Mouse (Mus musculus) heart, embryonic 11.5 days (tissue): Measurements from ENCODE around the gene Ube3b. TPM values are rescaled to one million over a fixed set of nuclear protein-coding genes. Genes with fewer than 3 reads are reported as not detected.

Source experiments
- ATAC-seq: fragments of 200-750 bp; cut with Nextera tagmentation; replicated peaks from 2 replicates; pipeline ENCODE4 v1.8.0; 2017; ENCODE audit warnings: moderate library complexity; ENCODE audit not compliant: insufficient number of reproducible peaks, low FRiP score, low TSS enrichment
- H3K27ac ChIP-seq: fragments of 300-500 bp; sonication (generic); 2 replicates; pipeline ENCODE4 v1.5.1; 2014; ENCODE audit warnings: mild to moderate bottlenecking, low read depth, low read length
- H3K27me3 ChIP-seq: fragments of 300-500 bp; sonication (generic); 2 replicates; pipeline ENCODE4 v1.6.1; 2014; ENCODE audit warnings: mild to moderate bottlenecking, low read length, mixed read lengths; ENCODE audit not compliant: control insufficient read depth, insufficient read depth
- H3K36me3 ChIP-seq: fragments of 300-500 bp; sonication (generic); 2 replicates; pipeline ENCODE4 v1.6.1; 2014; ENCODE audit warnings: mild to moderate bottlenecking, low read length, moderate library complexity, mixed read lengths; ENCODE audit not compliant: control insufficient read depth, insufficient read depth
- H3K4me1 ChIP-seq: fragments of 300-500 bp; sonication (generic); 2 replicates; pipeline ENCODE4 v1.6.1; 2014; ENCODE audit warnings: low read length; ENCODE audit not compliant: control insufficient read depth, insufficient read depth
- H3K4me2 ChIP-seq: fragments of 300-500 bp; sonication (generic); 2 replicates; pipeline ENCODE4 v1.6.1; 2014; ENCODE audit warnings: mild to moderate bottlenecking, moderate library complexity
- H3K4me3 ChIP-seq: fragments of 300-500 bp; sonication (generic); 2 replicates; pipeline ENCODE4 v1.5.1; 2014; ENCODE audit warnings: low read depth, low read length
- H3K9ac ChIP-seq: fragments of 300-500 bp; sonication (generic); 2 replicates; pipeline ENCODE4 v1.6.1; 2014; ENCODE audit warnings: mild to moderate bottlenecking, low read depth, low read length, moderate library complexity
- H3K9me3 ChIP-seq: fragments of 300-500 bp; sonication (generic); replicated peaks from 2 replicates; pipeline ENCODE4 v1.6.1; 2016; ENCODE audit warnings: low read length; ENCODE audit not compliant: control insufficient read depth
- WGBS: fragments of 180-500 bp; shearing (Covaris S2); extraction: QIAGEN DNeasy Blood & Tissue Kit; methylation state at CpG from one replicate; pipeline ENCODE4 v1.1.7; 2014; ENCODE audit not compliant: insufficient replicate concordance; 5-methylcytosine and 5-hydroxymethylcytosine counted together
- polyA plus RNA-seq: library from polyadenylated mRNA; unstranded; fragments of >200 nt; fragmentation: Nextera tagmentation; extraction: Ambion mirVana; gene quantifications from 2 replicates; pipeline ENCODE4 v1.2.1, GENCODE M21; 2014

Gene Ube3b
- polyA plus RNA-seq, 1 experiment from 2014 or later: 43.0 TPM

- Histone ChIP-seq H3K9me3 (no peaks in the 10 kb centered on the region), H3K4me1 (peaks cover 20% of the 10 kb centered on the region), H3K9ac (no peak overlapping the region), H3K4me3 (no peak overlapping the region), H3K27ac (no peak overlapping the region), H3K36me3 (peaks cover 62% of the 10 kb centered on the region), H3K4me2 (no peak overlapping the region), H3K27me3 (no peaks in the 10 kb centered on the region)
- 87% methylated on average over 13 of the region's 13 CpGs for WGBS
- no peak for ATAC-seq
These were observed 30.0 kb downstream of the Ube3b start for GRCm38 (mm10) chr5:114410429-114410828.

GRCm38 (mm10) chr5:114412361-114412998 lies 32.1 kb downstream of the Ube3b start:
- no peak for ATAC-seq
- no peaks in the 10 kb centered on the region for H3K9me3 ChIP-seq
- no peaks in the 10 kb centered on the region for H3K27me3 ChIP-seq
- WGBS: 78% methylated on average over 23 of the region's 23 CpGs
- H3K27ac ChIP-seq: peak overlapping the region; percentile 57
- no peak overlapping the region for H3K4me2 ChIP-seq
- peaks cover 65% of the 10 kb centered on the region for H3K36me3 ChIP-seq
- peaks cover 20% of the 10 kb centered on the region for H3K4me1 ChIP-seq
- no peak overlapping the region for H3K9ac ChIP-seq
- no peak overlapping the region for H3K4me3 ChIP-seq

GRCm38 (mm10) chr5:114413067-114413735 lies 32.8 kb downstream of the Ube3b start:
- H3K4me3 ChIP-seq: no peak overlapping the region
- no peak for ATAC-seq
- peak overlapping the region; percentile 57 for H3K27ac ChIP-seq
- H3K4me2 ChIP-seq: no peak overlapping the region
- no peaks in the 10 kb centered on the region for H3K9me3 ChIP-seq
- H3K4me1 ChIP-seq: peaks cover 20% of the 10 kb centered on the region
- peaks cover 62% of the 10 kb centered on the region for H3K36me3 ChIP-seq
- no peak overlapping the region for H3K9ac ChIP-seq
- WGBS: 45% methylated on average over 16 of the region's 16 CpGs
- H3K27me3 ChIP-seq: no peaks in the 10 kb centered on the region

GRCm38 (mm10) chr5:114415606-114416005 lies 35.2 kb downstream of the Ube3b start:
- WGBS: 94% methylated on average over 5 of the region's 5 CpGs
- Histone ChIP-seq H3K9ac (no peak overlapping the region), H3K9me3 (no peaks in the 10 kb centered on the region), H3K27me3 (no peaks in the 10 kb centered on the region), H3K4me3 (no peak overlapping the region), H3K27ac (no peak overlapping the region), H3K4me2 (no peak overlapping the region), H3K4me1 (peaks cover 20% of the 10 kb centered on the region), H3K36me3 (peaks cover 62% of the 10 kb centered on the region)
- ATAC-seq: no peak

- Histone ChIP-seq H3K4me3 (no peak overlapping the region), H3K27ac (peak overlapping the region; percentile 22; the same call in 1 of the 2 replicates), H3K4me2 (no peak overlapping the region), H3K27me3 (no peaks in the 10 kb centered on the region), H3K9me3 (no peaks in the 10 kb centered on the region), H3K9ac (no peak overlapping the region), H3K4me1 (peaks cover 20% of the 10 kb centered on the region), H3K36me3 (peaks cover 57% of the 10 kb centered on the region)
- 74% methylated on average over 8 of the region's 8 CpGs for WGBS
- no peak for ATAC-seq
These were observed 36.4 kb downstream of the Ube3b start for GRCm38 (mm10) chr5:114416855-114417254.

GRCm38 (mm10) chr5:114418541-114418940 lies 38.1 kb downstream of the Ube3b start:
- H3K36me3 ChIP-seq: peaks cover 51% of the 10 kb centered on the region
- no peak overlapping the region for H3K4me3 ChIP-seq
- 90% methylated on average over 8 of the region's 8 CpGs for WGBS
- H3K4me1 ChIP-seq: peaks cover 13% of the 10 kb centered on the region
- no peak overlapping the region for H3K27ac ChIP-seq
- H3K9ac ChIP-seq: no peak overlapping the region
- no peak overlapping the region for H3K4me2 ChIP-seq
- no peaks in the 10 kb centered on the region for H3K9me3 ChIP-seq
- no peak for ATAC-seq
- H3K27me3 ChIP-seq: no peaks in the 10 kb centered on the region

GRCm38 (mm10) chr5:114421561-114422298 lies 41.3 kb downstream of the Ube3b start:
- Histone ChIP-seq H3K27me3 (no peaks in the 10 kb centered on the region), H3K9me3 (no peaks in the 10 kb centered on the region), H3K9ac (0 out of 2 replicates have a peak overlapping the region, but pooled peaks have one; percentile 28), H3K4me3 (no peak overlapping the region), H3K4me1 (peaks cover 8% of the 10 kb centered on the region), H3K4me2 (no peak overlapping the region), H3K36me3 (peaks cover 31% of the 10 kb centered on the region), H3K27ac (no peak overlapping the region)
- ATAC-seq: 0 out of 2 replicates have a peak, but pooled peaks have one; percentile 32
- 60% methylated on average over 11 of the region's 11 CpGs for WGBS

GRCm38 (mm10) chr5:114422591-114422990 lies 42.2 kb downstream of the Ube3b start:
- Histone ChIP-seq H3K4me1 (peaks cover 8% of the 10 kb centered on the region), H3K27me3 (no peaks in the 10 kb centered on the region), H3K27ac (0 out of 2 replicates have a peak overlapping the region, but pooled peaks have one; percentile 1), H3K9ac (no peak overlapping the region), H3K4me3 (no peak overlapping the region), H3K9me3 (no peaks in the 10 kb centered on the region), H3K36me3 (peaks cover 23% of the 10 kb centered on the region), H3K4me2 (no peak overlapping the region)
- no peak for ATAC-seq
- 33% methylated on average over 5 of the region's 5 CpGs for whole genome bisulfite sequencing
